Mouse (Mus musculus) midbrain, embryonic 16.5 days (tissue): Measurements from ENCODE around the gene Kti12. TPM values are rescaled to one million over a fixed set of nuclear protein-coding genes. Genes with fewer than 3 reads are reported as not detected.

Source experiments
- ATAC-seq: fragments of 200-750 bp; cut with Nextera tagmentation; 2 replicates; pipeline ENCODE4 v1.8.0; 2017; ENCODE audit warnings: moderate TSS enrichment
- H3K27ac ChIP-seq: fragments of 300-500 bp; sonication (generic); 2 replicates; pipeline ENCODE4 v1.5.1; 2014; ENCODE audit warnings: mild to moderate bottlenecking, low read length, mixed read lengths
- H3K27me3 ChIP-seq: fragments of 300-500 bp; sonication (generic); 2 replicates; pipeline ENCODE4 v1.6.1; 2014; ENCODE audit warnings: low read depth, low read length, mixed read lengths; ENCODE audit not compliant: control insufficient read depth, insufficient read depth
- H3K36me3 ChIP-seq: fragments of 300-500 bp; sonication (generic); 2 replicates; pipeline ENCODE4 v1.6.1; 2014; ENCODE audit warnings: mild to moderate bottlenecking, low read length, moderate library complexity, mixed read lengths; ENCODE audit not compliant: control insufficient read depth, insufficient read depth
- H3K4me1 ChIP-seq: fragments of 300-500 bp; sonication (generic); 2 replicates; pipeline ENCODE4 v1.6.1; 2014; ENCODE audit warnings: mild to moderate bottlenecking, low read length, mixed read lengths; ENCODE audit not compliant: control insufficient read depth, insufficient read depth
- H3K4me2 ChIP-seq: fragments of 300-500 bp; sonication (generic); 2 replicates; pipeline ENCODE4 v1.6.1; 2014; ENCODE audit warnings: mild to moderate bottlenecking, low read length, mixed read lengths
- H3K4me3 ChIP-seq: fragments of 300-500 bp; sonication (generic); 2 replicates; pipeline ENCODE4 v1.5.1; 2014; ENCODE audit warnings: low read depth, mild to moderate bottlenecking, low read length, moderate library complexity, mixed read lengths
- H3K9ac ChIP-seq: fragments of 300-500 bp; sonication (generic); 2 replicates; pipeline ENCODE4 v1.6.1; 2014; ENCODE audit warnings: low read depth, low read length, mixed read lengths
- H3K9me3 ChIP-seq: fragments of 300-500 bp; sonication (generic); replicated peaks from 2 replicates; pipeline ENCODE4 v1.6.1; 2014; ENCODE audit warnings: mild to moderate bottlenecking, low read length, mixed read lengths; ENCODE audit not compliant: control insufficient read depth, poor library complexity, severe bottlenecking
- WGBS: fragments of 180-500 bp; shearing (Covaris S2); extraction: QIAGEN DNeasy Blood & Tissue Kit; methylation state at CpG from one replicate; pipeline ENCODE4 v1.1.7; 2014; 5-methylcytosine and 5-hydroxymethylcytosine counted together
- polyA plus RNA-seq: library from polyadenylated mRNA; unstranded; fragments of >200 nt; fragmentation: Nextera tagmentation; extraction: Ambion mirVana; gene quantifications from 2 replicates; pipeline ENCODE4 v1.2.1, GENCODE M21; 2015

Kti12 gene
- polyA plus RNA-seq, 1 experiment from 2014 or later: 22.4 TPM

- H3K4me3 ChIP-seq: no peak overlapping the region
- whole genome bisulfite sequencing: 47% methylated on average over 13 of the region's 13 CpGs
Observed at GRCm38 (mm10) chr4:108883815-108884214, 36.2 kb downstream of the Kti12 start.

GRCm38 (mm10) chr4:108887456-108887855 is 39.9 kb downstream of the Kti12 start:
- Histone ChIP-seq H3K4me1 (peaks cover 2% of the 10 kb centered on the region; the same call in 1 of the 2 replicates), H3K9me3 (no peaks in the 10 kb centered on the region; the same call in 1 of the 2 replicates), H3K27me3 (no peaks in the 10 kb centered on the region), H3K36me3 (no peaks in the 10 kb centered on the region), H3K4me3 (no peak overlapping the region), H3K9ac (no peak overlapping the region), H3K4me2 (no peak overlapping the region), H3K27ac (no peak overlapping the region)
- no peak for ATAC-seq
- WGBS: 90% methylated on average over 4 of the region's 4 CpGs

More at GRCm38 (mm10) chr4:108883815-108884214, 36.2 kb downstream of the Kti12 start:
- no peak overlapping the region for H3K4me2 ChIP-seq
- no peak overlapping the region for H3K27ac ChIP-seq
- H3K9me3 ChIP-seq: no peaks in the 10 kb centered on the region; the same call in 1 of the 2 replicates
- H3K9ac ChIP-seq: no peak overlapping the region
- peaks cover 7% of the 10 kb centered on the region; the same call in 1 of the 2 replicates for H3K4me1 ChIP-seq
- no peaks in the 10 kb centered on the region for H3K36me3 ChIP-seq
- H3K27me3 ChIP-seq: no peaks in the 10 kb centered on the region
- ATAC-seq: no peak

GRCm38 (mm10) chr4:108890876-108891275 is 43.3 kb downstream of the Kti12 start:
- Histone ChIP-seq H3K9me3 (no peaks in the 10 kb centered on the region; the same call in 1 of the 2 replicates), H3K27ac (no peak overlapping the region), H3K4me3 (no peak overlapping the region), H3K4me1 (no peaks in the 10 kb centered on the region), H3K4me2 (no peak overlapping the region), H3K9ac (no peak overlapping the region), H3K27me3 (no peaks in the 10 kb centered on the region), H3K36me3 (no peaks in the 10 kb centered on the region)
- 84% methylated on average over 6 of the region's 6 CpGs for WGBS
- ATAC-seq: no peak

Other genes with a start within 250 kb of the Kti12 start
- 19.3 and 21.0 TPM in 2 replicates for gene Cc2d1b, start 227.8 kb upstream of the Kti12 start, polyA plus RNA-seq
- 0.75 and 1.1 TPM in 2 replicates for gene 3110021N24Rik, start 128.1 kb upstream of the Kti12 start, polyA plus RNA-seq
- 5.7 and 6.3 TPM in 2 replicates for gene Zfyve9, start 67.0 kb upstream of the Kti12 start, polyA plus RNA-seq
- 177 and 189 TPM in 2 replicates for gene Btf3l4, start 14.2 kb upstream of the Kti12 start, polyA plus RNA-seq
- 66.3 and 69.0 TPM in 2 replicates for gene Txndc12, start 13.2 kb upstream of the Kti12 start, polyA plus RNA-seq
- 0.79 and 1.1 TPM in 2 replicates for gene A730015C16Rik, start 834 bp downstream of the Kti12 start, polyA plus RNA-seq
- gene Rab3b, start 31.3 kb downstream of the Kti12 start, polyA plus RNA-seq: 155 and 204 TPM in 2 replicates
- 73.6 and 83.2 TPM in 2 replicates for gene Nrd1, start 152.9 kb downstream of the Kti12 start, polyA plus RNA-seq